Mouse (Mus musculus): Measurements from ENCODE around the gene Ptpru.

DNA sequence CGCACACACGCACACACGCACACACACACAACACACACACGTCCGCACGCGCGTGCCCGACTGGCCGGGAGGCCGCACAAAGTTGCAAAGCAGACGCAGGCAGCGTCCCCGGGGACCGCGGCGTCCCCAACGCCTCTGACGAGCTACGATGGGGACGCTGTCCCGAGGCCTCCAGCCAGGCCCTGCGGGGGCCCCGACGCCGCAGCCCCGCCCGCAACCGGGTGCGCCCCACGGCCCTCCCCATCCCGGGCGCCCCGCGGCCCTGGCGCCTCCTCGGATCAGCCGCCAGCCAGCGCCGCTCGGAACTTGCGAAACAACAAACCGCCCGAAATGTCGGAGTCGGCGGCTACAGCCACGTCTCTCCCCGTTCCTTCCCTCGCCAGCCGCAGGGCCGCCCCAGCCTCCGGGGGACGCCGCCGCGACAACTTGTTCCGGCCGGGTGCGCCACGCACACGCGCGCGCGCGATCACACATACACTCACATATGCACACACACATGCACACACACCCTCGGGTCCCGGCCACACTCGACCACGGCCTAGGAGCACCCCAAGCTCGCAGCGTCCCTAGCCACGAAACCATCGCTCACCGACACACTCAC, 1.1 kb downstream of the Ptpru start:
- TF ChIP-seq POLR2A (IDR thresholded peaks at IDR 0.05; ENCODE audit: insufficient read depth, low read length) = no peak
- TF ChIP-seq EP300 (IDR thresholded peaks at IDR 0.05; ENCODE audit: insufficient read depth, low read depth, low read length) = no peak
